Mouse (Mus musculus) bone marrow macrophage, adult 2 months (primary cell): Measurements from ENCODE around the gene Nadsyn1.

ENCODE experiments used
- CTCF ChIP-seq: IDR thresholded peaks from 2 replicates; pipeline ENCODE4 v1.5.1; 2012; ENCODE audit warnings: low read depth, mild to moderate bottlenecking, low read length, moderate library complexity
- POLR2A ChIP-seq: IDR thresholded peaks from 2 replicates; pipeline ENCODE4 v1.6.1; 2012; ENCODE audit warnings: mild to moderate bottlenecking, low read depth, low read length, borderline replicate concordance

DNA sequence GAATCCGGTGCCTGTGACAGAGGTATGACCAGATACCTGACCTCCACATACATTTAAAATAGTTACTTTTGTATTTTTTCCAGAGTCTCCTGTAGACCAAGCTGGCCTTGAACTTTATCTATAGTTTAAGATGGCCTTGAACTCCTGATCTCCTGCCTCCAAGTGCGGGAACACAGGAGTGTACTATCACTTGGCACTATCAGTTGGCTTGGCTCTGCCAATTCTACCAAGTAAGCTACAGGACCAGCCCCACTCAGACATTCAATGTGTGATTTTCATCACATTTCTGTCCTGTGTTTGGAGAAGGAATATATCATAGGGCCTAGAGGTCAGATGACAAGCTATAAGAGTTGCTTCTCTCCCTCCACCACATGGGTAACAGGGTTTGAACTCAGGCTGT lies 11.7 kb upstream of the Nadsyn1 start:
- no peak for TF ChIP-seq POLR2A
- no peak for TF ChIP-seq CTCF
